Mouse (Mus musculus) lung, embryonic 15.5 days (tissue): ENCODE data around the gene Kat7. TPM values are rescaled to one million over a fixed set of nuclear protein-coding genes. Genes with fewer than 3 reads are reported as not detected.

ENCODE experiments used
- ATAC-seq: fragments of 200-750 bp; cut with Nextera tagmentation; 2 replicates; pipeline ENCODE4 v1.8.0; 2017; ENCODE audit warnings: moderate number of reproducible peaks, borderline replicate concordance; ENCODE audit not compliant: low FRiP score, low TSS enrichment; ENCODE audit errors: extremely low read depth
- H3K27ac ChIP-seq: fragments of 300-500 bp; sonication (generic); 2 replicates; pipeline ENCODE4 v1.5.1; 2015; ENCODE audit warnings: moderate library complexity, mild to moderate bottlenecking, inconsistent platforms
- H3K27me3 ChIP-seq: fragments of 300-500 bp; sonication (generic); 2 replicates; pipeline ENCODE4 v1.6.1; 2015; ENCODE audit warnings: inconsistent platforms
- H3K36me3 ChIP-seq: fragments of 300-500 bp; sonication (generic); 2 replicates; pipeline ENCODE4 v1.6.1; 2015; ENCODE audit warnings: inconsistent platforms
- H3K4me1 ChIP-seq: fragments of 300-500 bp; sonication (generic); 2 replicates; pipeline ENCODE4 v1.6.1; 2015; ENCODE audit warnings: inconsistent platforms
- H3K4me2 ChIP-seq: fragments of 300-500 bp; sonication (generic); 2 replicates; pipeline ENCODE4 v1.6.1; 2015; ENCODE audit warnings: inconsistent platforms, mild to moderate bottlenecking, moderate library complexity
- H3K4me3 ChIP-seq: fragments of 300-500 bp; sonication (generic); 2 replicates; pipeline ENCODE4 v1.5.1; 2015; ENCODE audit warnings: mild to moderate bottlenecking, inconsistent platforms
- H3K9ac ChIP-seq: fragments of 300-500 bp; sonication (generic); 2 replicates; pipeline ENCODE4 v1.6.1; 2015; ENCODE audit warnings: inconsistent platforms
- H3K9me3 ChIP-seq: fragments of 300-500 bp; sonication (generic); 2 replicates; pipeline ENCODE4 v1.6.1; 2016; ENCODE audit warnings: inconsistent platforms
- WGBS: fragments of 180-500 bp; shearing (Covaris S2); methylation state at CpG from one replicate; pipeline ENCODE4 v1.1.7; 2015; 5-methylcytosine and 5-hydroxymethylcytosine counted together
- polyA plus RNA-seq: library from polyadenylated mRNA; unstranded; fragments of >200 nt; fragmentation: Nextera tagmentation; extraction: Ambion mirVana; gene quantifications from 2 replicates; pipeline ENCODE4 v1.2.1, GENCODE M21; 2015

Gene Kat7
- polyA plus RNA-seq, 1 experiment from 2014 or later, result 78.0 TPM

DNA sequence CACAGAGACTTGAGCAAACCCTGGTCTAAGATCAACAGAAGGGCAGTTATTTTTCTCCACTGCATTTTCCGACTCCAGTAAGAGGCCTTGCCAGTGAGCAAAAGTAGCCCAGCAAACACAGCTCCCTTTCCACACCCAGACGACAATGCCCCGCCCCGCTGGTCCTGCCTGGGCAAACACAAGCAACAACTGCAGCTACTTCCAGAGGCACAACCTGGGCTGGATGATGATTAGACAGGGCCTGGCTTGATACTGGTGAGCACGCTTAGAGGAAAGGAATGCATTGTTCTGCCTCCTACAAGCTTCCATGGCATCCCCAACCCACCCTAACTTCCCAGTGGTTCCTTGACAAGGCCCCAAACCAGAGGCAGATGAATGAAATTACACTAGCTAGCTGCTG lies 36.4 kb downstream of the Kat7 start:
- 64% methylated on average over 5 of the region's 5 CpGs for WGBS
- no peak for ATAC-seq
- Histone ChIP-seq H3K27ac (no peak overlapping the region), H3K36me3 (peaks cover 89% of the 10 kb centered on the region), H3K4me2 (no peak overlapping the region), H3K4me1 (0 out of 2 replicates have a peak, but pooled peaks cover 1% of the 10 kb centered on the region), H3K27me3 (no peaks in the 10 kb centered on the region), H3K9ac (no peak overlapping the region), H3K9me3 (no peaks in the 10 kb centered on the region), H3K4me3 (no peak overlapping the region)

DNA sequence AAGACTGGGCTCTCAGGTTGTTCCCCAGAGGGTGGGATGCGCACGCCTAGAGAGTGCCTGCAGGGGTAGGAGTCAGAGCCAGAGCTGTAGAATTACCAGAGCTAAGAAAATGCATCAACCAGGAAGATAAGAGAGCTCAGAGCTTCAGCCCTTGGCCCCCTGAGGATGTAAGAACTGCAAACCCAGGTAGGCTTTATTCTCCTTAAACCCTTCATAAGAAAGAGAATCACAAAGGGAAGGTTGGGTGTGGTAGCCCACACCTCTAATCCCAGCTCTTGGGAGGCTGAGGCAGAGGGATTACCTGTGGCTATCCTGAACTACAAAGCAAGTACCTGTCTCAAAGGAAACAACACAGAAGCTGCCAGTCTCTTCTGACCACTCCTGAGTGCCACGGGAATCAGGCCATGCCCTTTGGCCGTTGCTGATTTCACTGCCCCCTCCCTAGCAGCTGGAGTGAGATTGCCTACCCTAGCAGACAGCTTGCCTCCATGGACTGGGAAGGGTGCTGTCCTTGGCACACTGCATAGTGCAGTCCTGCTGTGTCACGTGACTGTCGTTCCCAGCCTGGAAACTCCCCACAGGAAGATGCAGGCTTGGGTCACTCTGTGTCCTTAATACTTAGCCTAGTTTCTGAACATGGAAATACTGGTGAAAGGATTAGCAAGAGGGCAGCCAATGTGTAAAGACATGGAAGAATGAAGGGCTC lies 43.4 kb downstream of the Kat7 start:
- Histone ChIP-seq H3K9ac (no peak overlapping the region), H3K27ac (no peak overlapping the region), H3K9me3 (no peaks in the 10 kb centered on the region), H3K4me1 (peaks cover 8% of the 10 kb centered on the region; the same call in 1 of the 2 replicates), H3K4me3 (no peak overlapping the region), H3K27me3 (no peaks in the 10 kb centered on the region), H3K36me3 (peaks cover 21% of the 10 kb centered on the region), H3K4me2 (no peak overlapping the region)
- ATAC-seq, result no peak
- WGBS, result 50% methylated on average over 6 of the region's 6 CpGs

DNA sequence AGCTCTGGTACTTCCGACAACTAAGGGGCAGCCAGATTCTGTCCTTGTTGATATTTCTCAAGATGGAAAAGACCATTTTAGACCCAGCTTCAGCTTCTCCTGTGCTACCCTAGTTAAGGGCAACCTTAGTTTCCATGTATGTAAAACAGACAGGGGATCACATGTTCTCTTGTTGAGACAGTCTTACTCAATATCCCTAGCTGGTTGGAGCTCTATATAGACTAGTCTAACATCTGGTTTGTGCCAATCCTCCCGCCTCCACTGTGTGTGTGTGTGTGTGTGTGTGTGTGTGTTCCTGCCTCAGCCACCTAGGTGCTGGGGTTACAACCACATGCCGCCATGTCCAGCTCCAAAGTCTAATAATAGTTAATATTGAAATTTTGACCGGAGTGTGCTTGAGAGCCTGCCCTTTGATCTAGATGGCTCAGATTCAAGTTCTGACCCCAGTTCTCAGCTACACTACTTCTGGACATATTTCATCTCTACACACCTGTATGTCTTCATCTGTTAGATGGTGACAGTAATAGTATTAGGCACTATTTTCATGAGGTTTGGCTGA lies 45.5 kb downstream of the Kat7 start:
- H3K4me3 ChIP-seq, result no peak overlapping the region
- H3K36me3 ChIP-seq, result 0 out of 2 replicates have a peak, but pooled peaks cover 4% of the 10 kb centered on the region
- H3K4me2 ChIP-seq, result no peak overlapping the region
- WGBS, result 71% methylated on average over 4 of the region's 4 CpGs
- H3K9me3 ChIP-seq, result no peaks in the 10 kb centered on the region
- no peak overlapping the region for H3K9ac ChIP-seq
- H3K27ac ChIP-seq, result peak overlapping the region; percentile 79
- H3K27me3 ChIP-seq, result no peaks in the 10 kb centered on the region
- ATAC-seq, result no peak
- H3K4me1 ChIP-seq, result peaks cover 10% of the 10 kb centered on the region; the same call in 1 of the 2 replicates

DNA sequence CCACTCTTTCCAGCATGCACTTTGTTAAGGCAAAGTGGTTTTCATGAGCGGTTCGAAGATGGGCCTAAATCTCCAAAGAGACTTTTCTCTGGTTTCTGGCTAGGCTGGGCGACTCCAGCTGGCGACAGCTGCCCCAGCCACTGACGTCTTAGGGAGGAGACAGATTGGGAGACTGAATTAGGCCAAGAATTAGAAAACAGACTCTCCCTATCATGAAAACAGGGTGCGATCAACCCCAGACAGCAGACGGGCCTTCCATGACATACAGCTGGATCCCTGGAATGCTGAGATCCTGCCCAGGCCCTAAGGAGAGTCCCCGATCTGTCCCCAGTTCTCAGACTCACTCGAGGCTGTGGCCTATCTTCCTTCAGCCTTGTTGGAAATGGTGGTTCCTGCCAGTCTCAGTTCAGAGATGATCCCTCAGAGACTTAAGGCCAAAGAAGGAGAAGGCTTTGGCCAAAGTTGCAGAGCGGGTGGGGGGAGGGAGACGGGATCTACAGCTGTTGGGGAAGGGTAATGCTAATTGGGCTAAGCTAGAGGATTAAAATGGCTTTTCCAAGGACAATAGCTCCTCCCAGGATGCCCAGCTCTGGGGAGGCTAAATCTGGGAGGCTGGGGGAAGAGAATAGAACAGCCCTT lies 46.1 kb downstream of the Kat7 start:
- H3K9me3 ChIP-seq, result no peaks in the 10 kb centered on the region
- no peak overlapping the region for H3K9ac ChIP-seq
- no peak overlapping the region for H3K4me3 ChIP-seq
- peak overlapping the region; percentile 79 for H3K27ac ChIP-seq
- no peaks in the 10 kb centered on the region for H3K27me3 ChIP-seq
- peaks cover 13% of the 10 kb centered on the region for H3K4me1 ChIP-seq
- H3K4me2 ChIP-seq, result no peak overlapping the region; the same call in 1 of the 2 replicates
- no peaks in the 10 kb centered on the region for H3K36me3 ChIP-seq
- ATAC-seq, result peak; percentile 29; the same call in 1 of the 2 replicates
- WGBS, result 25% methylated on average over 11 of the region's 11 CpGs

DNA sequence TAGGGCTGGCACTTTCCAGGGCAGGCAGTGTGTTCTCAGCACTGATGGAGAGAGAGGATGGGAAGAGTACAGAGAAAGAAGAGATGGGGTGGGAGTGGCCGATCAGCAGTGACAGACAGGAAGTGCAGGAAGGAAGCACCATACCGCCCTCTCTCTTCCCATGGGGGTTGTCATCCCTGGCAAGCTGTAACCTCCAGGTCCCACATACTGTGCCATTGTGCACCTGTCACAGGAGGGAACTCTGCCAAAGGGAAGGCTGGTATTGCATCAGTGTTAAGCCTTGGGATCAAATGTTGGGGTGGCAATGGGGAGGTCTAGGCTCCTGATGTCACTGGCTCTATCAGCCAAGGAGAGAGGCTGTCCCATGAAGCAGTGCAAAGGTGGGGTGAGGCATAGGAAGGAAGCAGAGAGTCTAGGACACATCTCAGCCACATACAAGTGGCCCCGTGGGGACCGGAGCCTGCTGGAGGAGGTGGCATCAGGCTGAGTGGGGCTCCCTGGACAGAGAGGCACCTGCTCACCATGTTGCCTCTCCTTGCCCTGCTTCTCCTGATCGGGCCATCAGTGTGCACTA lies 48.8 kb downstream of the Kat7 start, which contains the start of gene Tac4:
Gene Tac4, plus strand, starts transcription at position 352 of the 574 bp plus-strand sequence.
- Histone ChIP-seq H3K27ac (no peak within 1 kb of the TSS), H3K4me3 (no peak within 1 kb of the TSS), H3K4me2 (no peak within 1 kb of the TSS), H3K9me3 (no peaks in the 10 kb centered on the region), H3K36me3 (no peaks in the 10 kb centered on the region), H3K4me1 (peaks cover 21% of the 10 kb centered on the region), H3K9ac (no peak within 1 kb of the TSS), H3K27me3 (no peaks in the 10 kb centered on the region)
- WGBS, result 56% methylated on average over 5 of the region's 5 CpGs
- no peak for ATAC-seq

DNA sequence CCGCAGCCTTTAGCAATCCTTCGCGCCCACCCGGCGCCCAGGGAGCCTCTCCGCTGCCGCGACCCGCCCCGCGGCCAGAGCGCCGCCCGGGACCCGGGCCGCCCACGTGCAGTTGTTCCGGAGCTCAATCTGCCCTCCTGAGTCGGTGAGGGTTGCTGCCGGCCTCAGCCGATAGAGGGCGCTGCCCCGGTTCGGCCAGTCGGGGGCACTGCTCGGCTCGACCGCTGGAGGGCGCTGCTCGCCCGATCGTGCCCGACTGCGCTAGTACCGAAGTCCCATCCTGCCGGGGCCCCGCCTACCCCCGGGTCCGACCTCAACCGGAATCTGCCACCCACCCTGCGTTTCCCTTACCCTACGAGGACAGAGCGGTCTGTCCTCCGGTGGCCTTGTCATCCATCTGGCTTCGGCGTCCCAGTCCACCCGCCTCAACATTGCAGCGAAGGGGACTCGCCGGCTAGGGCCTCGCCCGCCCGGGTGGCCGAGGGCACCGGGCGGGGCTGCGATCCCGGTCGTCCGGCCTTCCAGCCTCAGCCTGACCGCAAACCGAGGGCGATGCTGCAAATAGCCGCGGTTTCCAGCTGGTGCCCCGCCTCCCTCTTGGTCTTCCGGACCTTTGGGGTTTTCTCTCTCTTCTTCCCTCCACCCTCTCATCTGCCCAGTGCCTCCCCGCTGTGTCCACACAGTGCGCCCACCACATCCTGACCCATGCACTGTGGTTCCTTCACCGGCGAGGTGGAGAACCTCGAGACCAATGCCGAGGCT lies 50.8 kb downstream of the Kat7 start:
- H3K27ac ChIP-seq, result peak overlapping the region; percentile 81
- no peaks in the 10 kb centered on the region for H3K27me3 ChIP-seq
- peak overlapping the region; percentile 71 for H3K9ac ChIP-seq
- H3K4me3 ChIP-seq, result peak overlapping the region; percentile 69
- WGBS, result under 1% methylated on average over 72 of the region's 73 CpGs
- H3K4me2 ChIP-seq, result peak overlapping the region; percentile 96
- peaks cover 20% of the 10 kb centered on the region for H3K4me1 ChIP-seq
- ATAC-seq, result peak; percentile 73
- no peaks in the 10 kb centered on the region for H3K36me3 ChIP-seq
- no peaks in the 10 kb centered on the region for H3K9me3 ChIP-seq

DNA sequence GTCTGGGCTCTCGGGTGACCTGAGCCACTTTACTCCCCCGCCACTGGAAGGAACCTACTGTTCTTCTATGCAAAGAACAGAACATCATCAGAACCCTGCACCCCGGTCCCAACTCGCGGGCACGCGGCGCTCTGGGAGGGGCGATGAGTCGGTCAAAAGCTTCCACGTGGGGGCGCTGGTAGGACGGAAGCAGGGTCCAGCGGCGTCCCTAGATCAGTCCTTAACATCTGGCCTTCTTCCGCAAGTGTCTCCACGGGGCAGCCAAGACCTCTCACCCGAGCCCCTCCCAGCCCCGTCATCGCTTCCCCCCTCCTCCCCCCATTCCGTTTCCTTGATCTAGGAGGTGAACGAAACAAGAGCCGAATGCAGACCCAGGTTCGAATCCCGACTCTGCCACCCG lies 51.6 kb downstream of the Kat7 start:
- H3K4me1 ChIP-seq, result peaks cover 16% of the 10 kb centered on the region
- WGBS, result 1% methylated on average over 26 of the region's 26 CpGs
- no peaks in the 10 kb centered on the region for H3K27me3 ChIP-seq
- ATAC-seq, result peak; percentile 75
- H3K27ac ChIP-seq, result peak overlapping the region; percentile 81
- no peaks in the 10 kb centered on the region for H3K9me3 ChIP-seq
- H3K4me2 ChIP-seq, result peak overlapping the region; percentile 96
- H3K9ac ChIP-seq, result peak overlapping the region; percentile 71
- H3K4me3 ChIP-seq, result peak overlapping the region; percentile 69
- no peaks in the 10 kb centered on the region for H3K36me3 ChIP-seq

DNA sequence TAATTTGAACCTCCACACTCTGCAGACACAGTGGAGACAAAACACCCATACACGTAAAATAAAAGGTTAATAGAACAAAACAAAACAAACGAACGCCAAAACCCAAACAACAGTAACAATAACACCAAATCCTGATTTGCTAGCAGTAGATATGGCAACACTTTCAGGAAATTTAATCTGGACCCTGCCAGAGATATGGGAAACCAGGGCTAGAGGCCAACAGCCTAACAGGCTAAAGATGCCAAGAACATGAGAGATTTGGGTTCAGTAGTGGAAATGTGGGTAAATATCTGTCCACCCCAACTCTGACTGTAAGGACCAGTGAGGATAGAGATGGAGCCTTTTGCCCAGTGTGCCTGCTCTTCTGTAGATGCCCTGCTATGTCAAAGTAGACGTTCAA lies 52.1 kb downstream of the Kat7 start:
- 42% methylated on average over 4 of the region's 4 CpGs for WGBS
- Histone ChIP-seq H3K27me3 (no peaks in the 10 kb centered on the region), H3K9ac (no peak overlapping the region), H3K9me3 (no peaks in the 10 kb centered on the region), H3K27ac (no peak overlapping the region), H3K4me1 (peaks cover 16% of the 10 kb centered on the region), H3K36me3 (no peaks in the 10 kb centered on the region), H3K4me2 (peak overlapping the region; percentile 96), H3K4me3 (0 out of 2 replicates have a peak overlapping the region, but pooled peaks have one; percentile 69)
- ATAC-seq, result no peak

DNA sequence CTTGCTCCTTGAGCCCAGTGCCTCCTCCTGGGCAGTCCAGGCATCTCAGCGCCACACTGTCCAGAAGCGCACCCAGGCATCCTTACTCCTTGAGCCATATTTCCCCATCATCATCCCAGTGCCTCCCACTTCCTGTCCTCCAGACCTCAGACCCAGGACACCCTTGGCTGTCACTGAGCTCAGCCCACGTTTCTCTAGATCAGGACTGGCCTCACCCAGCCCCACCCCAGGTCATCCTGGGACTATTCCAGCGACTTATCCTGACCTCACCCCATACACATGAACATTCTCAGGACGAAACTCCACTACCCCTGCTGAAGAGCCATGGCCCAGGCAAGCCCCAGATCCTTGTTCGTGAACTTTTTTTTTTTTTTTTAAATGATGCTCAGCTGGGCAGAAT lies 54.3 kb downstream of the Kat7 start:
- no peak overlapping the region for H3K4me3 ChIP-seq
- H3K27ac ChIP-seq, result no peak overlapping the region
- H3K4me2 ChIP-seq, result no peak overlapping the region
- no peaks in the 10 kb centered on the region for H3K9me3 ChIP-seq
- H3K27me3 ChIP-seq, result no peaks in the 10 kb centered on the region
- peaks cover 16% of the 10 kb centered on the region for H3K4me1 ChIP-seq
- 61% methylated on average over 6 of the region's 6 CpGs for WGBS
- no peak overlapping the region for H3K9ac ChIP-seq
- H3K36me3 ChIP-seq, result no peaks in the 10 kb centered on the region
- ATAC-seq, result no peak

DNA sequence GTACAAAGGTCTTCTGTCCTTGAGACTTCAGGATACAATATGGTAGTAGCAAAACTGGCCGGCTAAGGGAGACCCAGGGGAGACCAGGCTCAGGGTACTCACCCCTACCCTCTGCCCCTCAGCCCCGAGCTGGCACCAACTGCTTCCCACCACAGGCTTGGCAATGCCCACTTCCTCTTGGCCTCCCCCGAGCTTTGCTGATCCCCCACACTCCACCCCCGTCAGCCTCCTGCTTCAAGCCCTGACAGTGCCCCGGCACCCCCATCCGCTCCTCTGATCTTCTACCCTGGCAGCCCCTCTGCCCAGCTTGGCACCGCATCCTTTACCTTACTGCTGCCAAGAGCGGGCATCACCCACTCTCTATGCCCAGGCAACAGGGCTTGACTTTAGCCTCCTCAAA lies 55.9 kb downstream of the Kat7 start:
- Histone ChIP-seq H3K4me2 (no peak overlapping the region), H3K4me1 (peaks cover 20% of the 10 kb centered on the region; the same call in 1 of the 2 replicates), H3K27ac (no peak overlapping the region), H3K4me3 (no peak overlapping the region), H3K9me3 (no peaks in the 10 kb centered on the region), H3K9ac (no peak overlapping the region), H3K27me3 (no peaks in the 10 kb centered on the region), H3K36me3 (no peaks in the 10 kb centered on the region)
- 87% methylated on average over 8 of the region's 8 CpGs for WGBS
- no peak for ATAC-seq

DNA sequence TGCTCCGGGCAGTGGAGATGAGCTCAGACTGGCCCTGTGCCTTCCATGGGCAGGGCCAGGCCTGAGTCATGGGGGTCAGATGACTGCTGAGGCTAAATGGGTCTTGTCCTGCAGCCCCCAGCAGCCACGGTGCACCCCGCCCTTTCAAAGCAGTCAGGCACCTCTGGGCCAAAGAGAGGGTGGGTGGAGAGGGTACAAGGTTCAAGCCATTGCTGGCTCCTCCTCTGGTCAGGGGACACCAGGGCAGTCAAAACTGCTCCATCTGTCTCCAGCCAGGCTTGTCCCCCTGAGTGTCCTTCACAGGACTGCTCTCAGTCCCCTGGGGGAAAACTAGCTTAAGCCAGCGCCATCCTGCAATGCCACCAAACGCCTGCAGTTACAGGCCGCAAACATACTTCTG lies 57.9 kb downstream of the Kat7 start:
- no peaks in the 10 kb centered on the region for H3K36me3 ChIP-seq
- no peak for ATAC-seq
- 0 out of 2 replicates have a peak, but pooled peaks cover 8% of the 10 kb centered on the region for H3K4me1 ChIP-seq
- no peak overlapping the region for H3K4me3 ChIP-seq
- no peak overlapping the region for H3K9ac ChIP-seq
- H3K27ac ChIP-seq, result no peak overlapping the region
- WGBS, result 87% methylated on average over 6 of the region's 6 CpGs
- no peaks in the 10 kb centered on the region for H3K27me3 ChIP-seq
- no peak overlapping the region for H3K4me2 ChIP-seq
- H3K9me3 ChIP-seq, result no peaks in the 10 kb centered on the region
